ENCODE assay signal across 8 mouse cellular contexts in genomic region chr12:111274447-111275149, GRCm38 (mm10). TPM values are rescaled to one million over a fixed set of nuclear protein-coding genes. Genes with fewer than 3 reads are reported as not detected.
DNase-seq lines count a peak whose midpoint lies in the region; ATAC-seq lines count a peak whose summit lies in the region.
"Had no signal": no experiment of that assay in that cellular context is flagged by ENCODE, and none has a peak within 500 bp of the region (broad histone marks: within the 10 kb centered on the region; RNA-seq: fewer than 3 reads in every experiment).

No protein-coding gene starts in this region.

- 3% methylated on average over 80 of the region's 80 CpGs for WGBS in lung, embryonic 15.5 days
- 2% methylated on average over 31 of the region's 80 CpGs for WGBS in embryonic facial prominence, embryonic 14.5 days
- 6% methylated on average over 80 of the region's 80 CpGs for WGBS in intestine, embryonic 15.5 days
- 4% methylated on average over 79 of the region's 80 CpGs for WGBS in neural tube, embryonic 14.5 days

- no peaks in the 10 kb centered on the region for H3K36me3 ChIP-seq in lung, embryonic 15.5 days
- H3K36me3 ChIP-seq in embryonic facial prominence, embryonic 14.5 days (ENCODE audit: control insufficient read depth, insufficient read depth, low read length): no peaks in the 10 kb centered on the region
- H3K36me3 ChIP-seq in intestine, embryonic 15.5 days: 0 out of 2 replicates have a peak, but pooled peaks cover 3% of the 10 kb centered on the region
- H3K36me3 ChIP-seq in neural tube, embryonic 14.5 days (ENCODE audit: control insufficient read depth, insufficient read depth, low read length): no peaks in the 10 kb centered on the region

- no peak for ATAC-seq in lung, embryonic 15.5 days (ENCODE audit: borderline replicate concordance, extremely low read depth, low FRiP score, low TSS enrichment)
- no peak for ATAC-seq in embryonic facial prominence, embryonic 14.5 days (ENCODE audit: low read depth)
- no peak for ATAC-seq in intestine, embryonic 15.5 days
- ATAC-seq in neural tube, embryonic 14.5 days (ENCODE audit: low read depth): peak; percentile 22; the same call in 1 of the 2 replicates

- H3K4me3 ChIP-seq in lung, embryonic 15.5 days: peak overlapping the region; percentile 37
- peak overlapping the region; percentile 47 for H3K4me3 ChIP-seq in embryonic facial prominence, embryonic 14.5 days (ENCODE audit: low read depth, low read length)
- peak overlapping the region; percentile 41 for H3K4me3 ChIP-seq in intestine, embryonic 15.5 days (replicated peaks)
- peak overlapping the region; percentile 41 for H3K4me3 ChIP-seq in neural tube, embryonic 14.5 days (ENCODE audit: low read depth, low read length)
- H3K4me3 ChIP-seq: myocyte had no signal

- H3K4me1 ChIP-seq in lung, embryonic 15.5 days: peaks cover 33% of the 10 kb centered on the region
- H3K4me1 ChIP-seq in embryonic facial prominence, embryonic 14.5 days (ENCODE audit: control insufficient read depth, insufficient read depth, low read length): peaks cover 13% of the 10 kb centered on the region
- H3K4me1 ChIP-seq in intestine, embryonic 15.5 days (replicated peaks): peaks cover 28% of the 10 kb centered on the region
- peaks cover 18% of the 10 kb centered on the region for H3K4me1 ChIP-seq in neural tube, embryonic 14.5 days (ENCODE audit: control insufficient read depth, insufficient read depth, low read length)

- H3K9ac ChIP-seq in lung, embryonic 15.5 days: peak overlapping the region; percentile 27; the same call in 1 of the 2 replicates
- H3K9ac ChIP-seq in embryonic facial prominence, embryonic 14.5 days (ENCODE audit: low read depth, low read length): peak overlapping the region; percentile 57
- peak overlapping the region; percentile 26; the same call in 1 of the 2 replicates for H3K9ac ChIP-seq in intestine, embryonic 15.5 days
- peak overlapping the region; percentile 51 for H3K9ac ChIP-seq in neural tube, embryonic 14.5 days (replicated peaks; ENCODE audit: low read depth, low read length)

- peaks cover 79% of the 10 kb centered on the region for H3K27me3 ChIP-seq in lung, embryonic 15.5 days
- peaks cover 77% of the 10 kb centered on the region for H3K27me3 ChIP-seq in embryonic facial prominence, embryonic 14.5 days (replicated peaks; ENCODE audit: control insufficient read depth, insufficient read depth, low read length)
- peaks cover 69% of the 10 kb centered on the region for H3K27me3 ChIP-seq in intestine, embryonic 15.5 days (replicated peaks)
- peaks cover 64% of the 10 kb centered on the region for H3K27me3 ChIP-seq in neural tube, embryonic 14.5 days (ENCODE audit: control insufficient read depth, insufficient read depth, low read length)

- DNase-seq in lung, postnatal 25 days (ENCODE audit: low spot score): no peak
- DNase-seq in embryonic facial prominence, embryonic 14.5 days (ENCODE audit: low spot score): no peak
- no peak for DNase-seq in adrenal gland, postnatal 4 days (ENCODE audit: low spot score in 2 of 2)
- no peak for DNase-seq in thymus, adult 18-20 months

- peak overlapping the region; percentile 79 for H3K4me2 ChIP-seq in lung, embryonic 15.5 days
- H3K4me2 ChIP-seq in embryonic facial prominence, embryonic 14.5 days (ENCODE audit: low read depth, low read length): peak overlapping the region; percentile 86
- peak overlapping the region; percentile 71 for H3K4me2 ChIP-seq in intestine, embryonic 15.5 days (replicated peaks)
- H3K4me2 ChIP-seq in neural tube, embryonic 14.5 days (ENCODE audit: low read depth, low read length): peak overlapping the region; percentile 72

- H3K27ac ChIP-seq in lung, embryonic 15.5 days: no peak overlapping the region
- no peak overlapping the region for H3K27ac ChIP-seq in embryonic facial prominence, embryonic 14.5 days (replicated peaks; ENCODE audit: low read depth, low read length)
- H3K27ac ChIP-seq in intestine, embryonic 15.5 days: no peak overlapping the region
- H3K27ac ChIP-seq in neural tube, embryonic 14.5 days (ENCODE audit: low read depth, low read length): no peak overlapping the region

- peaks cover 5% of the 10 kb centered on the region; the same call in 1 of the 2 replicates for H3K9me3 ChIP-seq in lung, embryonic 15.5 days
- peaks cover 11% of the 10 kb centered on the region; the same call in 1 of the 2 replicates for H3K9me3 ChIP-seq in embryonic facial prominence, embryonic 14.5 days (ENCODE audit: control insufficient read depth, low read length)
- H3K9me3 ChIP-seq in intestine, embryonic 15.5 days: no peaks in the 10 kb centered on the region
- H3K9me3 ChIP-seq in neural tube, embryonic 14.5 days (ENCODE audit: control insufficient read depth, low read length): 0 out of 2 replicates have a peak, but pooled peaks cover 3% of the 10 kb centered on the region

RNA-seq across cellular contexts. Expression of gene Amn, which starts 3.7 kb away (rescaled TPM):
- polyA plus RNA-seq in lung, embryonic 15.5 days (2015; fragmentation: Nextera tagmentation; extraction: Ambion mirVana): 0.36 and 0.50 TPM in 2 replicates
- 0.34 and 0.50 TPM in 2 replicates for polyA plus RNA-seq in embryonic facial prominence, embryonic 14.5 days (2014; fragmentation: Nextera tagmentation; extraction: Ambion mirVana)
- polyA plus RNA-seq in intestine, embryonic 15.5 days (2015; fragmentation: Nextera tagmentation; extraction: Ambion mirVana): 127 and 149 TPM in 2 replicates
- polyA plus RNA-seq in neural tube, embryonic 14.5 days (2014; fragmentation: Nextera tagmentation; extraction: Ambion mirVana): 15.6 and 28.1 TPM in 2 replicates
- total RNA-seq in adrenal gland, postnatal 4 days (2021): 1 to 10 TPM in 1 of 2 experiments, under 1 TPM in 1; 0.85 to 9.9 TPM

Comparison
In these comparisons a context has a peak if more than half of its experiments do, and no peak if none do; other contexts are left out.
1. RNA of gene Amn, which starts 3.7 kb away (polyA plus RNA-seq): 127 to 149 TPM in intestine, embryonic 15.5 days and 15.6 to 28.1 TPM in neural tube, embryonic 14.5 days; 0.34 to 0.50 TPM in embryonic facial prominence, embryonic 14.5 days and 0.36 to 0.50 TPM in lung, embryonic 15.5 days; every median in the first group is over 10 times any median in the second.
2. Peak in every context shown above with its lines, with median percentiles within 50 percentile points of each other: H3K4me2 ChIP-seq, H3K4me3 ChIP-seq and H3K9ac ChIP-seq.